Mouse (Mus musculus): Measurements from ENCODE around the gene Kcnk15. TPM values are rescaled to one million over a fixed set of nuclear protein-coding genes. Genes with fewer than 3 reads are reported as not detected.

The Kcnk15 gene
- polyA plus RNA-seq, 1 experiment from 2014 or later, result not detected

DNA sequence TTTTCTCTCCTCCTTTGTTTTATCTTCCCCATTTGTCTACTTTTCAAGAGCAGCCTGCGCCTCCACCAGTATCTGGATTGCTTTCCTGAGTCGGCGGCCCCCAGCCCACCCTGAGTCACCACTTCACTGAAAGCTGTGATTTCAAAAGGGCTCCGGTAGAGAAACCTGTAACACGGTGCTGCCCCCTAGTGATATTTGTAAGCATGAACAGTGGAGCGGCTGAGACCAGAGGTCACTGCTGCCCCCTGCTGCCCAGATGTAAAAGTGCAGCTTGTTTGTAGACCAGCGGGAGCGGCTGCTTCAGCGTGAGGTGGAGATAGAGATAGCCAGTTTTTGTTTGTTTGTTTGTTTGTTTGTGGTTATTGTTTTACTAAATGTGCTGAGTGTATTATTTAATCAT is 15.4 kb upstream of the Kcnk15 start:
- Histone ChIP-seq H3K9ac (no peak overlapping the region), H3K4me2 (no peak overlapping the region), H3K27me3 (0 out of 2 replicates have a peak, but pooled peaks cover 4% of the 10 kb centered on the region), H3K4me3 (no peak overlapping the region), H3K9me3 (no peaks in the 10 kb centered on the region), H3K36me3 (no peaks in the 10 kb centered on the region), H3K27ac (no peak overlapping the region), H3K4me1 (no peaks in the 10 kb centered on the region)
- 27% methylated on average over 9 of the region's 9 CpGs for WGBS
- ATAC-seq (ENCODE audit: insufficient number of reproducible peaks, insufficient read depth, low FRiP score, low TSS enrichment, low read depth), result no peak

GRCm38 (mm10) chr2:163839519-163839918 is 13.9 kb upstream of the Kcnk15 start:
- WGBS, result 59% methylated on average over 6 of the region's 6 CpGs
- 0 out of 2 replicates have a peak, but pooled peaks cover 4% of the 10 kb centered on the region for H3K27me3 ChIP-seq
- H3K4me1 ChIP-seq, result no peaks in the 10 kb centered on the region
- no peak for ATAC-seq (ENCODE audit: insufficient number of reproducible peaks, insufficient read depth, low FRiP score, low TSS enrichment, low read depth)
- no peak overlapping the region for H3K27ac ChIP-seq
- no peak overlapping the region for H3K4me2 ChIP-seq
- no peaks in the 10 kb centered on the region for H3K36me3 ChIP-seq
- no peak overlapping the region for H3K4me3 ChIP-seq
- no peaks in the 10 kb centered on the region for H3K9me3 ChIP-seq
- H3K9ac ChIP-seq, result no peak overlapping the region

GRCm38 (mm10) chr2:163842043-163842442 is 11.4 kb upstream of the Kcnk15 start:
- Histone ChIP-seq H3K36me3 (no peaks in the 10 kb centered on the region), H3K4me3 (no peak overlapping the region), H3K4me2 (no peak overlapping the region), H3K27ac (no peak overlapping the region), H3K9ac (no peak overlapping the region), H3K9me3 (no peaks in the 10 kb centered on the region), H3K27me3 (0 out of 2 replicates have a peak, but pooled peaks cover 4% of the 10 kb centered on the region), H3K4me1 (no peaks in the 10 kb centered on the region)
- 66% methylated on average over 4 of the region's 4 CpGs for WGBS
- ATAC-seq (ENCODE audit: insufficient number of reproducible peaks, insufficient read depth, low FRiP score, low TSS enrichment, low read depth), result no peak

DNA sequence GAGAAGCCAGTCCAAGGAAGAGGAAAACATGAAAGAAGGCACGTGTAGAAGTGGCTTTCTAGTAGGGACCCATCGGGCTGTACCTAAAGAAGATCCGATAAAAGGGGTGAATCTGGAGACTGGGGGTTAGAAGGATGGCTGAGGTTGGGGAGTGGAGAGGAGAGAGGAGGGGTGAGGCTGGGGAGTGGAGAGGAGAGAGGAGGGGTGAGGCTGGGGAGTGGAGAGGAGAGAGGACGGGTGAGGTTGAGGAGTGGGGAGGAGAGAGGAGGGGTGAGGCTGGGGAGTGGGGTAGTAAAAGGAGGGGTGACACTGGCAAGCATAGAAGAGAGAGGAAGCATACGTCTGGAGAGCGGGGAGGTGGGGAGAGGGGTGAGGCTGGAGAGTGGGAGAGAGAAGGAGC is 3.8 kb downstream of the Kcnk15 start:
- H3K36me3 ChIP-seq, result no peaks in the 10 kb centered on the region
- ATAC-seq (ENCODE audit: insufficient number of reproducible peaks, insufficient read depth, low FRiP score, low TSS enrichment, low read depth), result peak; percentile 77; the same call in 1 of the 2 replicates
- no peaks in the 10 kb centered on the region for H3K9me3 ChIP-seq
- 74% methylated on average over 6 of the region's 6 CpGs for WGBS
- H3K4me1 ChIP-seq, result peaks cover 11% of the 10 kb centered on the region
- no peak overlapping the region for H3K4me3 ChIP-seq
- H3K27ac ChIP-seq, result no peak overlapping the region
- H3K9ac ChIP-seq, result no peak overlapping the region
- no peak overlapping the region for H3K4me2 ChIP-seq
- peaks cover 86% of the 10 kb centered on the region for H3K27me3 ChIP-seq

DNA sequence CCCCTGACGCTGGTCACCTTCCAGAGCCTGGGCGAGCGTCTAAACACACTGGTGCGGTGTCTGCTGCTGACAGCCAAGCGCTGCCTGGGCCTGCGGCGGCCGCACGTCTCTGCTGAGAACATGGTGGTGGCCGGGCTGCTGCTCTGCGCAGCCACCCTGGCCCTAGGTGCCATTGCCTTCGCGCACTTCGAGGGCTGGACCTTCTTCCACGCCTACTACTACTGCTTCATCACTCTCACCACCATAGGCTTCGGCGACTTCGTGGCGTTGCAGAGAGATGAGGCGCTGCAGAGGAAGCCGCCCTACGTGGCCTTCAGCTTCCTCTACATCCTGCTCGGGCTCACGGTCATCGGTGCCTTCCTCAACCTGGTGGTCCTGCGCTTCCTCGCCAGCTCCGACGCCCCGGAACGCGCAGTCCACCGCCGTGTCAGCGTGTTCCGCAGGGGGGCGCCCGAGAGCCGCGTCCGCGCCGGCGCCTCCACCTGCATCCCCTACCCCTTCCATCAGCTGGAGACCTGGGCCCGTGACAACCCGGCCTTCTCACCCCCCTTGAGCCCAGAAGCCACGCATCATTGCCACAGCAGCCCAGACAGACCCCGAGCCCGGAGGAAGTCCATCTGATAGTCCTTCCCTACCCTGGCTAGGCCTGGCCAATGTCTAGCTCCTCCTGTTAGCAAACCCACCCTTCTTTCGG is 5.0 kb downstream of the Kcnk15 start:
- 0 out of 2 replicates have a peak, but pooled peaks have one; percentile 57 for ATAC-seq (ENCODE audit: insufficient number of reproducible peaks, insufficient read depth, low FRiP score, low TSS enrichment, low read depth)
- Histone ChIP-seq H3K27ac (no peak overlapping the region), H3K27me3 (peaks cover 81% of the 10 kb centered on the region), H3K36me3 (no peaks in the 10 kb centered on the region), H3K4me2 (peak overlapping the region; percentile 36), H3K4me3 (0 out of 2 replicates have a peak overlapping the region, but pooled peaks have one; percentile 3), H3K9ac (no peak overlapping the region), H3K4me1 (peaks cover 10% of the 10 kb centered on the region), H3K9me3 (no peaks in the 10 kb centered on the region)
- WGBS, result 15% methylated on average over 50 of the region's 50 CpGs

DNA sequence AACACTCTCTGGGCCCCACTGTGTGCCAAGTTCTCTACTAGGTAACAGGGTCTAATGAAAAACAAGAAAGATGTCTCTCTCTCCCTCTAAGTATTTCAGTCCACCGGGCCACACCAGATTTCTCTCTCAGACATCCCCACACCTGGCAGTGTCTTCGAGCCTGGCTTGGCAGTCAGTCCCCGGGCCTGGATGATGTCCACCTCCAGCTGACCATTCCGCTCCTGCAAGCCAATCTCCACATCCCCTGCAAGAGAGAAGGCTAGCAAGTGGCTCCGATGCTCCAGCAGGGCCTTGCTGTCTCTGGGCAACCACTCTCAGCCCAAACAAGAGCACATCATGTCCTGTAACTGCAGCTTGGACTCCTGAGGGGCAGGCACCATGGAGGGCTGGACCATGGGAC is 11.9 kb downstream of the Kcnk15 start:
- Histone ChIP-seq H3K27ac (no peak overlapping the region), H3K27me3 (peaks cover 17% of the 10 kb centered on the region; the same call in 1 of the 2 replicates), H3K9me3 (no peaks in the 10 kb centered on the region), H3K4me2 (no peak overlapping the region), H3K4me1 (no peaks in the 10 kb centered on the region), H3K9ac (no peak overlapping the region), H3K36me3 (no peaks in the 10 kb centered on the region), H3K4me3 (no peak overlapping the region)
- 89% methylated on average over 5 of the region's 5 CpGs for WGBS
- no peak for ATAC-seq (ENCODE audit: insufficient number of reproducible peaks, insufficient read depth, low FRiP score, low TSS enrichment, low read depth)

- Histone ChIP-seq H3K4me2 (no peak overlapping the region), H3K4me3 (no peak overlapping the region), H3K27ac (no peak overlapping the region), H3K36me3 (no peaks in the 10 kb centered on the region), H3K27me3 (peaks cover 17% of the 10 kb centered on the region; the same call in 1 of the 2 replicates), H3K4me1 (no peaks in the 10 kb centered on the region), H3K9ac (no peak overlapping the region), H3K9me3 (no peaks in the 10 kb centered on the region)
- no peak for ATAC-seq (ENCODE audit: insufficient number of reproducible peaks, insufficient read depth, low FRiP score, low TSS enrichment, low read depth)
- 64% methylated on average over 9 of the region's 9 CpGs for WGBS
Measured at GRCm38 (mm10) chr2:163866061-163866460, 12.6 kb downstream of the Kcnk15 start.

DNA sequence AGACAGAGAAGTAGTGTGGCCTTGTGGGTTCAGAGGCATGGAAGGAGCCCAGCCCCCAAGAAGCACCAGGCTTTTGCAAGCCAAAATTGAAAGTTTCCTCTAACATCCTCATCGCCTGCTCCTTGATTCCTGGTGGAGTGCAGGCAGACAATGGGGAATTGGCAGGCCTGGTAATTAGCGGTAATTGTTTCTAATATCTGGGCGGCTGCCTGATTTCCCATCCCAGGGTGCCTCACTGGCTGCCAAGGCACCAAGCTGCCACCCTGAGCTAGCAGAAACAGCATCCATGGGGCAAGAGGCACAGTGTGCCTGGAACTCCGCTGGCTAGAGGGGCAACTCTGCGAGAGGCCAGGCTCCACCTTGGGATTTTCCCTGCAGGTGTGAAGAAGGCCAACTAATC is 16.3 kb downstream of the Kcnk15 start:
- ATAC-seq (ENCODE audit: insufficient number of reproducible peaks, insufficient read depth, low FRiP score, low TSS enrichment, low read depth), result no peak
- H3K4me1 ChIP-seq, result no peaks in the 10 kb centered on the region
- no peaks in the 10 kb centered on the region for H3K36me3 ChIP-seq
- H3K9ac ChIP-seq, result no peak overlapping the region
- H3K27ac ChIP-seq, result no peak overlapping the region
- no peak overlapping the region for H3K4me2 ChIP-seq
- WGBS, result 62% methylated on average over 5 of the region's 5 CpGs
- no peak overlapping the region for H3K4me3 ChIP-seq
- no peaks in the 10 kb centered on the region for H3K9me3 ChIP-seq
- H3K27me3 ChIP-seq, result peaks cover 5% of the 10 kb centered on the region; the same call in 1 of the 2 replicates

DNA sequence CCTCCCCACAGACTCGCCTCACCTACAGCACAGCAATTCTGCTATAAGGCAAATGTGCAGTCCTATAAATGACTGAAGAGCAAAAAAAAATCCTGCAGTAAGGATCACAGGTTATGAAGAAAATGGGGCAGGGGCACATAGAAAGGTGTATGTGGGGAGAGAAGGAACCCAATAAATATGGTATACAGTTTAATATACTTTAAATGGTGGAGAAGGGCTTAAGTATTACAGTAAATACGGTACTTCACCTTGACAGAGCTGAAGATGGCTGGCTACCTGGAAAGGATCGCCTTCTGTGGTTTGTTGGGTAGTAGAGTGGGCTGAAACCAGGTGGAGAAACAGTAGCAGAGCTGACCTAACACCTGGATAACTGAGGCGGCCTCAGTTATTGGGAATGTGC is 17.8 kb downstream of the Kcnk15 start:
- no peak for ATAC-seq (ENCODE audit: insufficient number of reproducible peaks, insufficient read depth, low FRiP score, low TSS enrichment, low read depth)
- Histone ChIP-seq H3K4me2 (no peak overlapping the region), H3K36me3 (no peaks in the 10 kb centered on the region), H3K27ac (no peak overlapping the region), H3K27me3 (peaks cover 5% of the 10 kb centered on the region; the same call in 1 of the 2 replicates), H3K4me3 (no peak overlapping the region), H3K9ac (no peak overlapping the region), H3K9me3 (no peaks in the 10 kb centered on the region), H3K4me1 (peaks cover 5% of the 10 kb centered on the region)
- 78% methylated on average over 4 of the region's 4 CpGs for WGBS

GRCm38 (mm10) chr2:163871906-163872305 is 18.5 kb downstream of the Kcnk15 start:
- ATAC-seq (ENCODE audit: insufficient number of reproducible peaks, insufficient read depth, low FRiP score, low TSS enrichment, low read depth), result no peak
- 38% methylated on average over 3 of the region's 3 CpGs for WGBS
- no peak overlapping the region for H3K27ac ChIP-seq
- H3K4me3 ChIP-seq, result no peak overlapping the region
- peaks cover 5% of the 10 kb centered on the region for H3K4me1 ChIP-seq
- no peaks in the 10 kb centered on the region for H3K9me3 ChIP-seq
- H3K4me2 ChIP-seq, result no peak overlapping the region
- H3K27me3 ChIP-seq, result peaks cover 5% of the 10 kb centered on the region; the same call in 1 of the 2 replicates
- no peak overlapping the region for H3K9ac ChIP-seq
- H3K36me3 ChIP-seq, result no peaks in the 10 kb centered on the region

- Histone ChIP-seq H3K4me3 (no peak overlapping the region), H3K27me3 (peaks cover 3% of the 10 kb centered on the region), H3K9me3 (no peaks in the 10 kb centered on the region), H3K36me3 (no peaks in the 10 kb centered on the region), H3K9ac (no peak overlapping the region), H3K4me2 (no peak overlapping the region), H3K4me1 (peaks cover 5% of the 10 kb centered on the region), H3K27ac (no peak overlapping the region)
- 34% methylated on average over 5 of the region's 5 CpGs for WGBS
- no peak for ATAC-seq (ENCODE audit: insufficient number of reproducible peaks, insufficient read depth, low FRiP score, low TSS enrichment, low read depth)
Measured at GRCm38 (mm10) chr2:163874877-163875276, 21.4 kb downstream of the Kcnk15 start.

DNA sequence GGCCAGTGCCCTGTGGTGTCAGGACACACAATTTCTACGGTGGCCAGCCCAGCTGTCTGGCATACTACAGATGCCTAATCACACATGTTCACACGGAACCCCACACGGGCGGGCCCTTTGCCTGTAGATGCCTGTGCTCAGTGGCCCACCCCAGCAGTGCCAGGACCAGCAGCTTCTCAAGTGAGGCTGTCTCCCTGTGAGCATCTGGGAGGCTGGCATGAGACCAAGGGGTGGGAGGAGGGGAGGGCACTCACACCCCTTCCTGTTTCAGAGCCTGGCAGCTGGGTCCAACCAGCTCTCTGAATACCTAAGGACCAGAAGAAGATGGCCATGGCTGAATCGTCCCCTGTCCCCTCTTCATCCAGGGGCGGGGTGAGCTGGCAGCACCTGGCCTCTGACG is 22.0 kb downstream of the Kcnk15 start:
- H3K36me3 ChIP-seq, result no peaks in the 10 kb centered on the region
- H3K4me2 ChIP-seq, result no peak overlapping the region
- H3K27me3 ChIP-seq, result no peaks in the 10 kb centered on the region; the same call in 1 of the 2 replicates
- peaks cover 5% of the 10 kb centered on the region for H3K4me1 ChIP-seq
- no peak overlapping the region for H3K9ac ChIP-seq
- no peak overlapping the region for H3K27ac ChIP-seq
- 65% methylated on average over 7 of the region's 7 CpGs for whole genome bisulfite sequencing
- no peak overlapping the region for H3K4me3 ChIP-seq
- ATAC-seq (ENCODE audit: insufficient number of reproducible peaks, insufficient read depth, low FRiP score, low TSS enrichment, low read depth), result no peak
- no peaks in the 10 kb centered on the region for H3K9me3 ChIP-seq
